In genomic region chr4:107013119-107013816, GRCm38 (mm10) we compare ENCODE assay signal across 11 mouse cellular contexts. TPM values are rescaled to one million over a fixed set of nuclear protein-coding genes. Genes with fewer than 3 reads are reported as not detected.
DNase-seq lines count a peak whose midpoint lies in the region; ATAC-seq lines count a peak whose summit lies in the region.
"Had no signal": no experiment of that assay in that cellular context is flagged by ENCODE, and none has a peak within 500 bp of the region (broad histone marks: within the 10 kb centered on the region; RNA-seq: fewer than 3 reads in every experiment).

No protein-coding gene starts in this region.

- no peak for ATAC-seq in kidney, embryonic 15.5 days (replicated peaks; ENCODE audit: low FRiP score)
- no peak for ATAC-seq in limb, embryonic 13.5 days (ENCODE audit: low FRiP score, low read depth)

- no peaks in the 10 kb centered on the region for H3K9me3 ChIP-seq in kidney, embryonic 15.5 days (replicated peaks)
- no peaks in the 10 kb centered on the region for H3K9me3 ChIP-seq in heart, embryonic 10.5 days
- H3K9me3 ChIP-seq in limb, embryonic 13.5 days, result no peaks in the 10 kb centered on the region
- H3K9me3 ChIP-seq: megakaryocyte, embryonic 14.5 days; neural tube, embryonic 12.5 days had no signal

- no peak overlapping the region for H3K4me2 ChIP-seq in kidney, embryonic 15.5 days
- H3K4me2 ChIP-seq in limb, embryonic 13.5 days (replicated peaks), result no peak overlapping the region
- H3K4me2 ChIP-seq: neural tube, embryonic 12.5 days had no signal

- H3K4me3 ChIP-seq in kidney, embryonic 15.5 days (replicated peaks), result no peak overlapping the region
- no peak overlapping the region for H3K4me3 ChIP-seq in heart, embryonic 10.5 days
- H3K4me3 ChIP-seq in limb, embryonic 13.5 days, result no peak overlapping the region
- H3K4me3 ChIP-seq: megakaryocyte, embryonic 14.5 days; neural tube, embryonic 12.5 days had no signal

- no peak overlapping the region for H3K9ac ChIP-seq in kidney, embryonic 15.5 days
- H3K9ac ChIP-seq in limb, embryonic 13.5 days, result no peak overlapping the region
- H3K9ac ChIP-seq: neural tube, embryonic 12.5 days had no signal

- no peak overlapping the region for H3K27ac ChIP-seq in kidney, embryonic 15.5 days
- peak overlapping the region; percentile 25; the same call in 1 of the 2 replicates for H3K27ac ChIP-seq in heart, embryonic 10.5 days
- H3K27ac ChIP-seq in limb, embryonic 13.5 days, result peak overlapping the region; percentile 53; the same call in 1 of the 2 replicates
- H3K27ac ChIP-seq: neural tube, embryonic 12.5 days had no signal

- DNase-seq in adrenal gland, adult 2 months, result peak; percentile 44
- DNase-seq in adrenal gland, adult 8-10 months, result no peak
- DNase-seq in kidney, adult 8-10 months, result peak; percentile 69 to 74
- DNase-seq in heart, embryonic 10.5 days (ENCODE audit: low spot score), result no peak
- no peak for DNase-seq in T-cell, adult 2 months (ENCODE audit: low spot score)
- no peak for DNase-seq in spleen, adult 18-20 months
- DNase-seq: liver had no signal

- WGBS in kidney, embryonic 15.5 days, result 85% methylated on average over 6 of the region's 6 CpGs
- 85% methylated on average over 6 of the region's 6 CpGs for WGBS in heart, embryonic 10.5 days
- WGBS in limb, embryonic 13.5 days, result 52% methylated on average over 6 of the region's 6 CpGs

- peaks cover 49% of the 10 kb centered on the region for H3K4me1 ChIP-seq in kidney, embryonic 15.5 days
- peaks cover 73% of the 10 kb centered on the region for H3K4me1 ChIP-seq in heart, embryonic 10.5 days
- H3K4me1 ChIP-seq in limb, embryonic 13.5 days, result peaks cover 72% of the 10 kb centered on the region

- no peaks in the 10 kb centered on the region for H3K27me3 ChIP-seq in kidney, embryonic 15.5 days
- no peaks in the 10 kb centered on the region for H3K27me3 ChIP-seq in heart, embryonic 10.5 days (ENCODE audit: insufficient read depth, poor library complexity, severe bottlenecking)
- H3K27me3 ChIP-seq in limb, embryonic 13.5 days, result no peaks in the 10 kb centered on the region
- H3K27me3 ChIP-seq: neural tube, embryonic 12.5 days had no signal

- H3K36me3 ChIP-seq in kidney, embryonic 15.5 days, result peaks cover 15% of the 10 kb centered on the region
- peaks cover 20% of the 10 kb centered on the region for H3K36me3 ChIP-seq in heart, embryonic 10.5 days
- H3K36me3 ChIP-seq in limb, embryonic 13.5 days, result peaks cover 55% of the 10 kb centered on the region

RNA-seq across cellular contexts. Expression of gene Mrpl37, which starts 53.4 kb away (rescaled TPM):
- 100 to 1,000 TPM in 1 of 2 experiments, 10 to 100 TPM in 1; 97.2 to 102 TPM for total RNA-seq in adrenal gland, adult 2 months (2021)
- 76.4 and 77.1 TPM in 2 replicates for polyA plus RNA-seq in adrenal gland, adult 2 months (2012; rRNA removed)
- 100 to 1,000 TPM; 102 to 114 (median 112) TPM for total RNA-seq in adrenal gland, adult 8-10 months (2022)
- polyA plus RNA-seq in kidney, embryonic 15.5 days (2015; fragmentation: Nextera tagmentation; extraction: Ambion mirVana), result 108 TPM in 2 replicates
- 117 and 120 TPM in 2 replicates for polyA plus RNA-seq in heart, embryonic 10.5 days (2016; fragmentation: Nextera tagmentation; extraction: Ambion mirVana)
- polyA plus RNA-seq in limb, embryonic 13.5 days (2015; fragmentation: Nextera tagmentation; extraction: Ambion mirVana), result 97.2 and 99.5 TPM in 2 replicates

RNA-seq across cellular contexts. Expression of gene Cyb5rl, which starts 53.5 kb away (rescaled TPM):
- total RNA-seq in adrenal gland, adult 2 months (2021), result 10 to 100 TPM; 22.9 to 27.3 TPM
- polyA plus RNA-seq in adrenal gland, adult 2 months (2012; rRNA removed), result 13.4 and 14.1 TPM in 2 replicates
- 10 to 100 TPM; 28.6 to 43.4 (median 29.7) TPM for total RNA-seq in adrenal gland, adult 8-10 months (2022)
- polyA plus RNA-seq in kidney, embryonic 15.5 days (2015; fragmentation: Nextera tagmentation; extraction: Ambion mirVana), result 11.1 and 12.1 TPM in 2 replicates
- polyA plus RNA-seq in heart, embryonic 10.5 days (2016; fragmentation: Nextera tagmentation; extraction: Ambion mirVana), result 5.1 and 7.3 TPM in 2 replicates
- 7.0 and 7.3 TPM in 2 replicates for polyA plus RNA-seq in limb, embryonic 13.5 days (2015; fragmentation: Nextera tagmentation; extraction: Ambion mirVana)

Comparison
In these comparisons a context has a peak if more than half of its experiments do, and no peak if none do; other contexts are left out.
1. DNase-seq: peak in adrenal gland, adult 2 months (single experiment) and kidney, adult 8-10 months (2 of 2); none in adrenal gland, adult 8-10 months (single experiment), heart, embryonic 10.5 days (single experiment), T-cell, adult 2 months (single experiment) and spleen, adult 18-20 months (0 of 2).